Mouse (Mus musculus): Measurements from ENCODE around the gene Poc1a. TPM values are rescaled to one million over a fixed set of nuclear protein-coding genes. Genes with fewer than 3 reads are reported as not detected.

The Poc1a gene
- polyA plus RNA-seq, 1 experiment from 2014 or later: 29.7 TPM

DNA sequence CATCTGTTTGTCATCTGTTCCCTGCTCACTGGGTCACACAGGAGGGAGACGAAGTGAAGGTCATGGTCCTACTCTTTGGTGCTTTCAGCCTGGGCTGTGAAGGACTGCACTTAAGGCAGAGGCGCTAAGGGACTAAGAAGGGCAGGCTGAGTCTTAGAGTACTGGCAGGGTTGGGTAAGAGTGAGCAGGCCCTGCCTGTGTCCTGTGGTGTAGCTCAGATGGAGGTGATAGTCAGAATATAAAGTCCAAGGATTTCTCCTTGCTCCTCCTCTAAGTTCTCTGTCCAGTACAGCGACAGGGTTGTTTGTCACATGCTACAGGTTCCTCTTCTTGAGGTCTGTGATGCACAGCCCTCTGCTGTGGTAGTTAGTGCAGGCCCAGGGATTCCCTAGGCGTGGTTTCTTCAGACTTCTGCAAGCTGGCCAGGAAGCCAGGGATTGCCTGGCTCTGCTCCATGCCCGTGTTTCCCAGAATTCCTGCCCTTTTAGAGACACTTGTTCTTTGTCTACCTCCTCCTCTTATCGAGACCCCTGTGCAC lies 15.8 kb downstream of the Poc1a start:
- no peak for DNase-seq (ENCODE audit: low spot score)
- Histone ChIP-seq H3K36me3 (replicated peaks; ENCODE audit: control insufficient read depth, insufficient read depth, low read depth, low read length) (0 out of 2 replicates have a peak, but pooled peaks cover 2% of the 10 kb centered on the region), H3K4me2 (ENCODE audit: low read depth, low read length) (no peak overlapping the region), H3K9me3 (replicated peaks; ENCODE audit: control insufficient read depth, low read length) (no peaks in the 10 kb centered on the region), H3K4me1 (ENCODE audit: control insufficient read depth, insufficient read depth, low read length) (no peaks in the 10 kb centered on the region), H3K27ac (replicated peaks; ENCODE audit: low read depth, low read length) (no peak overlapping the region), H3K9ac (replicated peaks; ENCODE audit: low read length) (no peak overlapping the region), H3K4me3 (ENCODE audit: low read depth, low read length) (no peak overlapping the region), H3K27me3 (ENCODE audit: control insufficient read depth, insufficient read depth, low read length) (no peaks in the 10 kb centered on the region)
- no peak for ATAC-seq (replicated peaks; ENCODE audit: insufficient number of reproducible peaks, low FRiP score, low TSS enrichment, low read depth)
- 80% methylated on average over 6 of the region's 6 CpGs for WGBS

DNA sequence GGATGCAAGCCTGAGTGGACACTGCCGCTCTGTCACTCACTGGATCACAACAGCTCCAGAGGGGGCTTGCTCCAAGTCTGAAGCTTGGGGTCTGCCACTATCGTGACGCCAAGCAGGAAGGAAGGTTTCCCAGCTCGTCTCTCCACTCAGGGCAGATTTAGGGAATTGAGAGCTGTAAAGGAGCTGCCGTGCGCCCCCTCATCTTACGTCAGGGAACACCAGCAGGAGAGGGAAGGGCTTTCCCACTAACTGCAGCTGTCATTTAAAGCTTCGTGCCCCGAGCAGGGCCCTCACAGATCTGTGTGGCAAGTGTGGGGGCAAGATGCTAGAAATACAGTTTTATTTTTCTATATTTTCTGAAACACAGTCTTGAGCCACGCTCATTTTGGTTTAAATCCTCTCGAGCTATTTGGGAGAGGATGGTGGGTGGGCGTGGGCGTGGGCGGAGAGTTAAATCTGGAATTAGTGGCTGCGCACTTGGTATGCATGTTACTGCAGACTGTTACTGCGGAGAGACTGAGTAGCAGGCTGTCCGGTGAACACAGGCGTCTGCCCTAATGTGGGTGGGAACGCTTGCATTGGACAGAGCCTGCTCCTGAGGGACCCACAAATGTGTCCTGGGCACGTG lies 19.4 kb downstream of the Poc1a start:
- Histone ChIP-seq H3K4me2 (ENCODE audit: low read depth, low read length) (no peak overlapping the region), H3K4me1 (ENCODE audit: control insufficient read depth, insufficient read depth, low read length) (no peaks in the 10 kb centered on the region; the same call in none of the 2 replicates), H3K9ac (replicated peaks; ENCODE audit: low read length) (no peak overlapping the region), H3K36me3 (replicated peaks; ENCODE audit: control insufficient read depth, insufficient read depth, low read depth, low read length) (no peaks in the 10 kb centered on the region), H3K27me3 (ENCODE audit: control insufficient read depth, insufficient read depth, low read length) (no peaks in the 10 kb centered on the region), H3K9me3 (replicated peaks; ENCODE audit: control insufficient read depth, low read length) (no peaks in the 10 kb centered on the region), H3K27ac (replicated peaks; ENCODE audit: low read depth, low read length) (no peak overlapping the region), H3K4me3 (ENCODE audit: low read depth, low read length) (no peak overlapping the region)
- 83% methylated on average over 20 of the region's 20 CpGs for WGBS
- DNase-seq (ENCODE audit: low spot score) (no peak), ATAC-seq (replicated peaks; ENCODE audit: insufficient number of reproducible peaks, low FRiP score, low TSS enrichment, low read depth) (no peak)

DNA sequence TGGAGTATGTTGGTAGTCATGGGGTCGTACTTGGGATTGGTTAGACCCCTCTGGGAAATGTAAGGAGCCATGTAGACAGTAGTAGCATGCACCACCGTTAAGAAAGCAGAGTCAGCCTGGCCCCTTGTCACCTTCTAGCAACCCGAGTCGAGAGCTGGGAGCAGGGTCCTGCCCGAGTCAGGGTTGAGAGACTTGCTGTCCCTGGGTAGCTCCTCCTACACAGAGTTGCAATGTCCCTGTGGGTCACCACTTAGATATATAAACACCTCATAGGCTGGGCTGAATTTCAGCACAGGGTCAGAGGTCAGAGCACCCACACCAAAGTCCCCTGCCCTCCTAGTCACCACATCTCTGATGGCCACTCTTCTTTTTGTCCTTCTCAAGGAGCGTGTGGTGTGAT lies 20.1 kb downstream of the Poc1a start:
- Histone ChIP-seq H3K36me3 (replicated peaks; ENCODE audit: control insufficient read depth, insufficient read depth, low read depth, low read length) (no peaks in the 10 kb centered on the region), H3K27me3 (ENCODE audit: control insufficient read depth, insufficient read depth, low read length) (no peaks in the 10 kb centered on the region), H3K27ac (replicated peaks; ENCODE audit: low read depth, low read length) (no peak overlapping the region), H3K4me3 (ENCODE audit: low read depth, low read length) (no peak overlapping the region), H3K4me2 (ENCODE audit: low read depth, low read length) (no peak overlapping the region), H3K4me1 (ENCODE audit: control insufficient read depth, insufficient read depth, low read length) (no peaks in the 10 kb centered on the region; the same call in none of the 2 replicates), H3K9me3 (replicated peaks; ENCODE audit: control insufficient read depth, low read length) (no peaks in the 10 kb centered on the region), H3K9ac (replicated peaks; ENCODE audit: low read length) (no peak overlapping the region)
- no peak for DNase-seq (ENCODE audit: low spot score)
- no peak for ATAC-seq (replicated peaks; ENCODE audit: insufficient number of reproducible peaks, low FRiP score, low TSS enrichment, low read depth)
- 72% methylated on average over 6 of the region's 6 CpGs for WGBS

DNA sequence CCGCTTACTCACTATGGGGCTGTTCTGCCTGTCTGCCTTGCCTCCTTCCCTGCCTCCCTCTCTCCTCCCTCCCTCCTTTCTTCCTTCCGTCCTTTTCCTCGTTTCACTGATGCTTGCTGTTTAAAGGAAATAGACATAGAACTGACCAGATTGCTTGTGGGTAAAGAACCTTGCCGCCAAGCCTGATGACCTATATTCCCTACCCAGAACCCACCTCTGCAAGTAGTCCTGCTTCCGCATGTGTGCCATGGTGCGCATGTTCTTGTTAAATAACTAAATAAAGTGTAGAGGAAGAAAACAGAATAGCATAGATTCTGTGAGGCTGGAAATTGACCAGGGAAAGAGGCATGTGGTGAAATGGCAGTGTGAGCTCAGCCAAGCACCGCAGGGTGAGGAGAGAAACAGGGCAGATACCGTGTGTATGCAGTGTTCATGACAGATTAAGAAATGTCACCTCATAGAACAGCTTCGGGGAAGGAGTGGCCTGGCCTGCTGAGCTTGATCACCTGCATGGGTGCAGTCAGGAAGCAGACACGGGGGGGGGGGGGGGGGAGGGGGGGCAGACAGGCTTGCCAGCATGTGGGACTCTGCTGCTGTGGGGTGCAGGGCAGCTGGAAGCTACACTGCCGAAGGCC lies 20.7 kb downstream of the Poc1a start:
- ATAC-seq (replicated peaks; ENCODE audit: insufficient number of reproducible peaks, low FRiP score, low TSS enrichment, low read depth) (no peak), DNase-seq (ENCODE audit: low spot score) (no peak)
- no peaks in the 10 kb centered on the region for H3K9me3 ChIP-seq (replicated peaks; ENCODE audit: control insufficient read depth, low read length)
- no peaks in the 10 kb centered on the region for H3K27me3 ChIP-seq (ENCODE audit: control insufficient read depth, insufficient read depth, low read length)
- H3K4me3 ChIP-seq (ENCODE audit: low read depth, low read length): no peak overlapping the region
- H3K27ac ChIP-seq (replicated peaks; ENCODE audit: low read depth, low read length): no peak overlapping the region
- H3K4me2 ChIP-seq (ENCODE audit: low read depth, low read length): no peak overlapping the region
- no peaks in the 10 kb centered on the region for H3K36me3 ChIP-seq (replicated peaks; ENCODE audit: control insufficient read depth, insufficient read depth, low read depth, low read length)
- H3K9ac ChIP-seq (replicated peaks; ENCODE audit: low read length): no peak overlapping the region
- no peaks in the 10 kb centered on the region; the same call in none of the 2 replicates for H3K4me1 ChIP-seq (ENCODE audit: control insufficient read depth, insufficient read depth, low read length)
- 86% methylated on average over 10 of the region's 11 CpGs for WGBS

DNA sequence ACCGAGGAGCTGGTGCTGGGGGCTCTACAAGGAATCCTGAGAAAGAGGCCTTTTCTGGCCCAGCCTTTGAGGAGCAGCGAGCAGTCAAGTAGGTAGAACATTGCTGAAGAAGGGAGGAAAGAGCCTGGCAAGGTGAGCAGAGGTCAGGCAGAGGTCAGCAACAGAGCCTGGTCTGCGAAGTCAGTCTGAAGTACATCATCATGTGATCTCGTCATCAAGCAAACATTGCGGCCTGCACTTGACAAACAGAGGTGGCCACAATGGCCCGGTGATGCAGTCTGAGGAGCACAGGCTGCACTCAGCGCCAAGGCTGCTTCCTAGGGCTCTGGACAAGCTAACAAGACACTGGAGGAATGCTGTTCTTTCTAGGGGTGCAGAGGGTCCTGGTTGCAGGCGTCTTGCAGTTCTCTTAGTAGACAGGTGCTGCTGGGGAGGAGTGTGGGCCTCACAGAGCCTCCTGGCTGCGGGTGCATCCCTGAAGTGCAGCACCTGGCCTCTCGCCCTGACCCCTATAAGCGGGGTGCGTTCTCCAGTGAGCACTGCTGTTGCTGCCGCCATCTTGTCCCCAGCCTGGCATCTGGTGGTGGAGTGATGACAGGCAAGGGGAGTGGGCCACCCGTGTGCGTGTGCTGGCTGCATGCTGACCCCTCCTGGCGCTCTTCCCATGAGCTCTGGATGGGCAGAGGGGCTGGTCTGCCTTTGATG lies 21.7 kb downstream of the Poc1a start:
- ATAC-seq (replicated peaks; ENCODE audit: insufficient number of reproducible peaks, low FRiP score, low TSS enrichment, low read depth): no peak
- no peak overlapping the region for H3K4me2 ChIP-seq (ENCODE audit: low read depth, low read length)
- H3K27me3 ChIP-seq (ENCODE audit: control insufficient read depth, insufficient read depth, low read length): no peaks in the 10 kb centered on the region
- H3K4me3 ChIP-seq (ENCODE audit: low read depth, low read length): no peak overlapping the region
- DNase-seq (ENCODE audit: low spot score): no peak
- no peaks in the 10 kb centered on the region; the same call in none of the 2 replicates for H3K4me1 ChIP-seq (ENCODE audit: control insufficient read depth, insufficient read depth, low read length)
- H3K36me3 ChIP-seq (replicated peaks; ENCODE audit: control insufficient read depth, insufficient read depth, low read depth, low read length): no peaks in the 10 kb centered on the region
- H3K9me3 ChIP-seq (replicated peaks; ENCODE audit: control insufficient read depth, low read length): no peaks in the 10 kb centered on the region
- 84% methylated on average over 16 of the region's 16 CpGs for WGBS
- no peak overlapping the region for H3K9ac ChIP-seq (replicated peaks; ENCODE audit: low read length)
- no peak overlapping the region for H3K27ac ChIP-seq (replicated peaks; ENCODE audit: low read depth, low read length)

DNA sequence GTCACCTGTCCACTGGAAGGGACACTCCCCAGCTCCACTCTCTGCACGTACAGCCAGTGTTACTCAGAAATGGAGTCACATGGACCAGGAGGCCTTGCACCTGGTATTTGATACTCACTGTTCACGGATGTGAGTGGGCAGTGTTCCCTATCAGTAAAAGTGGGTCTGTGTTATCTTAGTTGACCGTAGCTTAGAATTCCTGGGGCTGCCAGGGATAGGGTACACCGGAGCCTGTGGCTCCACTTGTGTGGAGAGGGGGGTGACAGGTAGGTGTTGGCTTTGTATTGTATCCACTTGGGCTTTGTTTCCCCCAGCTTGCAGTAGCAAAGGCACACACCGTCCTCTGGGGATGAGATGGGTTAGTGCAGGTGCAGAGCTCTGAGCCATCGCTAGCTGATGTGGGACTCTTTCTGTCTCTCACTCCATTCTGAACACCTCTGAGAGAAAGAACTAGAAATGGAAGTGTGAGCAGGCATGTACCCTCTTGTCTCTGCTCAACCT lies 22.6 kb downstream of the Poc1a start:
- ATAC-seq (replicated peaks; ENCODE audit: insufficient number of reproducible peaks, low FRiP score, low TSS enrichment, low read depth): no peak

DNA sequence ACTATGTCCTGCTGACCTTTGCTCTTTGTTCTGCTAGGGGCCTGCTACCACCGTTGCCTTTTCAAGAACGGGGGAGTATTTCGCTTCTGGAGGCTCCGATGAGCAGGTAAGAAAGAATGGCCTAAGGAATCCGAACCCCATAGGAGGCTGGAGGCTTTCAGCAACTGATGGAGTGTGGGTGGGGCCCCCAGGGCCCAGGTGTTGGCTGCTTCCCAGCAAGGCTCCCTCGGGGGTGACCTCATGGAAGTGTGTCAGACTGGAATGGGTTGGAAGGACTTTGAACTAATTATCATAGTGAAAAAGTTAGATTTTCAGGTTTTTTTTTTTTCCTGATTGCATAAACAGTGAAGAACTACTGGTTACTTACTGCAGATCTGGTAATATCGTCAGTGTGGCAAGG lies 24.4 kb downstream of the Poc1a start:
- ATAC-seq (replicated peaks; ENCODE audit: insufficient number of reproducible peaks, low FRiP score, low TSS enrichment, low read depth): no peak
- Histone ChIP-seq H3K27ac (replicated peaks; ENCODE audit: low read depth, low read length) (no peak overlapping the region), H3K4me3 (ENCODE audit: low read depth, low read length) (no peak overlapping the region), H3K27me3 (ENCODE audit: control insufficient read depth, insufficient read depth, low read length) (no peaks in the 10 kb centered on the region), H3K4me2 (ENCODE audit: low read depth, low read length) (no peak overlapping the region), H3K36me3 (replicated peaks; ENCODE audit: control insufficient read depth, insufficient read depth, low read depth, low read length) (no peaks in the 10 kb centered on the region), H3K9me3 (replicated peaks; ENCODE audit: control insufficient read depth, low read length) (no peaks in the 10 kb centered on the region), H3K9ac (replicated peaks; ENCODE audit: low read length) (no peak overlapping the region), H3K4me1 (ENCODE audit: control insufficient read depth, insufficient read depth, low read length) (no peaks in the 10 kb centered on the region; the same call in none of the 2 replicates)
- 72% methylated on average over 7 of the region's 7 CpGs for WGBS
- DNase-seq (ENCODE audit: low spot score): no peak

More for the DNA sequence above, 22.6 kb downstream of the Poc1a start:
- H3K4me2 ChIP-seq (ENCODE audit: low read depth, low read length): no peak overlapping the region
- H3K27ac ChIP-seq (replicated peaks; ENCODE audit: low read depth, low read length): no peak overlapping the region
- no peak for DNase-seq (ENCODE audit: low spot score)
- no peak overlapping the region for H3K4me3 ChIP-seq (ENCODE audit: low read depth, low read length)
- H3K27me3 ChIP-seq (ENCODE audit: control insufficient read depth, insufficient read depth, low read length): no peaks in the 10 kb centered on the region
- no peak overlapping the region for H3K9ac ChIP-seq (replicated peaks; ENCODE audit: low read length)
- no peaks in the 10 kb centered on the region for H3K36me3 ChIP-seq (replicated peaks; ENCODE audit: control insufficient read depth, insufficient read depth, low read depth, low read length)
- H3K9me3 ChIP-seq (replicated peaks; ENCODE audit: control insufficient read depth, low read length): no peaks in the 10 kb centered on the region
- H3K4me1 ChIP-seq (ENCODE audit: control insufficient read depth, insufficient read depth, low read length): no peaks in the 10 kb centered on the region; the same call in none of the 2 replicates
- 92% methylated on average over 6 of the region's 6 CpGs for WGBS
